13 mouse cellular contexts compared by ENCODE assay signal in the genomic region with DNA sequence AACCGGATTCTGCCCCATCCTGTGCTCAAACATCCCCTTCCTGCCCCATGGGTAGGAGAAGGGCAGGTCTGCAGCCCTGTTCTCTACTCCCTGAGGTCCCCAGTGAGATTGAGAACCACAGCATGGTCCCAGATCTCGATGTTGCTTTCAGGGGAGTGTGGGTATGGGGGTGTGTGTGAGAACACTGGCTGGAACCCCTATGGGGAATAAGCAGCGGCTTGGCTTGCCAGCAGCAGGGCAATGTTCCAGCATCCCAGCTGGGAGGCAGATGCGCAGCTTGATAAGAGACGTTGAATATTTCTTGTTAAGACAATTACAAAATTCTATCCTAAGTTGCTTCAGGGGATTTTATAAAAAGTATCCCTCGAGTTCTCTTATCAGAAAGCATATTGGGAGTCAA. TPM values are rescaled to one million over a fixed set of nuclear protein-coding genes. Genes with fewer than 3 reads are reported as not detected.
A peak's percentile ranks its signal among the peaks of the same experiment; 100 is the strongest.
DNase-seq lines count a peak whose midpoint lies in the region; ATAC-seq and TF ChIP-seq lines count a peak whose summit lies in the region.
"Had no signal": no experiment of that assay in that cellular context is flagged by ENCODE, and none has a peak within 500 bp of the region (broad histone marks: within the 10 kb centered on the region; RNA-seq: fewer than 3 reads in every experiment).

No protein-coding gene starts in this region.

- no peaks in the 10 kb centered on the region for H3K9me3 ChIP-seq in forebrain, postnatal 0 days (ENCODE audit: low read length)
- H3K9me3 ChIP-seq in forebrain, embryonic 14.5 days (replicated peaks; ENCODE audit: control insufficient read depth, low read length): no peaks in the 10 kb centered on the region
- H3K9me3 ChIP-seq in forebrain, embryonic 13.5 days (replicated peaks): no peaks in the 10 kb centered on the region
- H3K9me3 ChIP-seq: liver, embryonic 15.5 days had no signal

- no peak for TF ChIP-seq CTCF in forebrain, postnatal 0 days (IDR thresholded peaks at IDR 0.05; ENCODE audit: low read depth)

- no peak for ATAC-seq in forebrain, postnatal 0 days
- no peak for ATAC-seq in forebrain, embryonic 14.5 days
- no peak for ATAC-seq in forebrain, embryonic 13.5 days
- ATAC-seq: inflammation-experienced regulatory T-cells, adult 6 months had no signal

- H3K9ac ChIP-seq in forebrain, postnatal 0 days: no peak overlapping the region
- H3K9ac ChIP-seq in forebrain, embryonic 14.5 days (ENCODE audit: low read length): no peak overlapping the region
- no peak overlapping the region for H3K9ac ChIP-seq in forebrain, embryonic 13.5 days
- H3K9ac ChIP-seq: liver, embryonic 15.5 days had no signal

- H3K4me3 ChIP-seq in forebrain, postnatal 0 days (ENCODE audit: low read depth, low read length): no peak overlapping the region
- H3K4me3 ChIP-seq in forebrain, embryonic 14.5 days (ENCODE audit: low read depth, low read length): no peak overlapping the region
- H3K4me3 ChIP-seq in forebrain, embryonic 13.5 days: no peak overlapping the region
- H3K4me3 ChIP-seq: erythroblast, embryonic 14.5 days; left cerebral cortex, adult 2 months; liver, embryonic 15.5 days had no signal

- no peaks in the 10 kb centered on the region for H3K4me1 ChIP-seq in forebrain, postnatal 0 days (ENCODE audit: insufficient read depth)
- no peaks in the 10 kb centered on the region for H3K4me1 ChIP-seq in forebrain, embryonic 14.5 days (ENCODE audit: control insufficient read depth, insufficient read depth, low read length)
- H3K4me1 ChIP-seq in forebrain, embryonic 13.5 days: no peaks in the 10 kb centered on the region
- H3K4me1 ChIP-seq: liver, embryonic 15.5 days had no signal

- no peaks in the 10 kb centered on the region for H3K27me3 ChIP-seq in forebrain, postnatal 0 days (ENCODE audit: insufficient read depth, low read length)
- H3K27me3 ChIP-seq in forebrain, embryonic 14.5 days (replicated peaks; ENCODE audit: control insufficient read depth, insufficient read depth, low read length): no peaks in the 10 kb centered on the region
- H3K27me3 ChIP-seq in forebrain, embryonic 13.5 days: no peaks in the 10 kb centered on the region
- H3K27me3 ChIP-seq: liver, embryonic 15.5 days had no signal

- intact Hi-C loops in gastrocnemius, postnatal 36 days (cut with DNase I): no loop called here

- no peak overlapping the region for H3K4me2 ChIP-seq in forebrain, postnatal 0 days (ENCODE audit: low read depth)
- H3K4me2 ChIP-seq in forebrain, embryonic 14.5 days (ENCODE audit: low read length): no peak overlapping the region
- H3K4me2 ChIP-seq in forebrain, embryonic 13.5 days: no peak overlapping the region
- H3K4me2 ChIP-seq: liver, embryonic 15.5 days had no signal

- H3K36me3 ChIP-seq in forebrain, postnatal 0 days (ENCODE audit: insufficient read depth): no peaks in the 10 kb centered on the region
- no peaks in the 10 kb centered on the region for H3K36me3 ChIP-seq in forebrain, embryonic 14.5 days (ENCODE audit: control insufficient read depth, insufficient read depth, low read length)
- no peaks in the 10 kb centered on the region for H3K36me3 ChIP-seq in forebrain, embryonic 13.5 days (ENCODE audit: poor library complexity, severe bottlenecking)
- H3K36me3 ChIP-seq: liver, embryonic 15.5 days had no signal

- H3K27ac ChIP-seq in forebrain, postnatal 0 days (ENCODE audit: low read depth, low read length): no peak overlapping the region
- H3K27ac ChIP-seq in forebrain, embryonic 14.5 days (ENCODE audit: low read depth, low read length): no peak overlapping the region
- H3K27ac ChIP-seq in forebrain, embryonic 13.5 days: no peak overlapping the region
- H3K27ac ChIP-seq: left cerebral cortex, adult 2 months; liver, embryonic 15.5 days had no signal

- DNase-seq in forebrain, postnatal 0 days: peak; percentile 20
- no peak for DNase-seq in forebrain, embryonic 14.5 days (ENCODE audit: low spot score)
- peak; percentile 37 to 54 for DNase-seq in kidney, postnatal 4 days
- no peak for DNase-seq in kidney, adult 8-10 months
- DNase-seq in brain, adult 2 months (ENCODE audit: low read depth, low spot score): peak; percentile 38
- DNase-seq in gastrocnemius, postnatal 36 days: peak; percentile 65 to 67
- DNase-seq in cerebellum, adult 9-10 months: no peak
- DNase-seq: adrenal gland, adult 8-10 months had no signal

- 48% methylated on average over 6 of the region's 6 CpGs for WGBS in forebrain, postnatal 0 days
- 67% methylated on average over 6 of the region's 6 CpGs for WGBS in forebrain, embryonic 14.5 days
- WGBS in forebrain, embryonic 13.5 days: 71% methylated on average over 6 of the region's 6 CpGs

RNA-seq across cellular contexts. Expression of a gene that starts 53.7 kb away (rescaled TPM):
- total RNA-seq in forebrain, postnatal 0 days (2014; rRNA removed): 21.0 and 24.7 TPM in 2 replicates
- 1.8 and 3.0 TPM in 2 replicates for polyA plus RNA-seq in forebrain, postnatal 0 days (2015; fragmentation: Nextera tagmentation; extraction: Ambion mirVana)
- polyA plus RNA-seq in forebrain, embryonic 14.5 days (2014; fragmentation: Nextera tagmentation; extraction: Ambion mirVana): 6.5 and 6.9 TPM in 2 replicates
- 1 to 10 TPM; 4.0 to 5.7 TPM for total RNA-seq in gastrocnemius, postnatal 36 days (2021)
- polyA plus RNA-seq in forebrain, embryonic 13.5 days (2015; fragmentation: Nextera tagmentation; extraction: Ambion mirVana): 5.4 and 6.1 TPM in 2 replicates

Comparison
In these comparisons a context has a peak if more than half of its experiments do, and no peak if none do; other contexts are left out.
1. DNase-seq: peak in forebrain, postnatal 0 days (single experiment), kidney, postnatal 4 days (2 of 2), brain, adult 2 months (single experiment) and gastrocnemius, postnatal 36 days (2 of 2); none in forebrain, embryonic 14.5 days (single experiment), kidney, adult 8-10 months (0 of 2) and cerebellum, adult 9-10 months (single experiment).